Mouse (Mus musculus): Measurements from ENCODE around the gene Chmp1a. TPM values are rescaled to one million over a fixed set of nuclear protein-coding genes. Genes with fewer than 3 reads are reported as not detected.

Gene Chmp1a
- polyA plus RNA-seq, 1 experiment from 2014 or later: 182 TPM

Other genes starting within 250 kb of the Chmp1a start
- 36.5 and 59.9 TPM in 2 replicates for gene Ankrd11, start 170.5 kb downstream of the Chmp1a start, polyA plus RNA-seq (2015; fragmentation: Nextera tagmentation; extraction: Ambion mirVana)
- gene Spg7, start 149.8 kb downstream of the Chmp1a start, polyA plus RNA-seq (2015; fragmentation: Nextera tagmentation; extraction: Ambion mirVana): 45.8 and 47.6 TPM in 2 replicates
- 659 and 826 TPM in 2 replicates for gene Rpl13, start 110.4 kb downstream of the Chmp1a start, polyA plus RNA-seq (2015; fragmentation: Nextera tagmentation; extraction: Ambion mirVana)
- 3.7 and 4.7 TPM in 2 replicates for gene Cpne7, start 95.4 kb downstream of the Chmp1a start, polyA plus RNA-seq (2015; fragmentation: Nextera tagmentation; extraction: Ambion mirVana)
- 2.2 and 3.4 TPM in 2 replicates for gene Sult5a1, start 54.4 kb downstream of the Chmp1a start, polyA plus RNA-seq (2015; fragmentation: Nextera tagmentation; extraction: Ambion mirVana)
- gene Dpep1, start 26.5 kb downstream of the Chmp1a start, polyA plus RNA-seq (2015; fragmentation: Nextera tagmentation; extraction: Ambion mirVana): 0.41 and 1.1 TPM in 2 replicates
- gene Spata33, start 69 bp upstream of the Chmp1a start, polyA plus RNA-seq (2015; fragmentation: Nextera tagmentation; extraction: Ambion mirVana): 6.5 and 6.6 TPM in 2 replicates
- gene Cdk10, start 12.1 kb upstream of the Chmp1a start, polyA plus RNA-seq (2015; fragmentation: Nextera tagmentation; extraction: Ambion mirVana): 42.3 and 44.2 TPM in 2 replicates
- gene Spata2l, start 23.5 kb upstream of the Chmp1a start, polyA plus RNA-seq (2015; fragmentation: Nextera tagmentation; extraction: Ambion mirVana): 11.3 and 12.8 TPM in 2 replicates
- gene Zfp276, start 41.4 kb upstream of the Chmp1a start, polyA plus RNA-seq (2015; fragmentation: Nextera tagmentation; extraction: Ambion mirVana): 21.6 and 21.7 TPM in 2 replicates
- gene Vps9d1, start 41.6 kb upstream of the Chmp1a start, polyA plus RNA-seq (2015; fragmentation: Nextera tagmentation; extraction: Ambion mirVana): 55.6 and 61.5 TPM in 2 replicates
- gene Fanca, start 105.8 kb upstream of the Chmp1a start, polyA plus RNA-seq (2015; fragmentation: Nextera tagmentation; extraction: Ambion mirVana): 6.1 and 9.8 TPM in 2 replicates
- gene Spire2, start 120.0 kb upstream of the Chmp1a start, polyA plus RNA-seq (2015; fragmentation: Nextera tagmentation; extraction: Ambion mirVana): 37.9 and 44.0 TPM in 2 replicates
- 368 and 390 TPM in 2 replicates for gene Tcf25, start 161.0 kb upstream of the Chmp1a start, polyA plus RNA-seq (2015; fragmentation: Nextera tagmentation; extraction: Ambion mirVana)
- 0.20 and 0.22 TPM in 2 replicates for gene Mc1r, start 194.3 kb upstream of the Chmp1a start, polyA plus RNA-seq (2015; fragmentation: Nextera tagmentation; extraction: Ambion mirVana)
- 1,289 and 1,555 TPM in 2 replicates for gene Tubb3, start 198.7 kb upstream of the Chmp1a start, polyA plus RNA-seq (2015; fragmentation: Nextera tagmentation; extraction: Ambion mirVana)
- gene Def8, start 210.8 kb upstream of the Chmp1a start, polyA plus RNA-seq (2015; fragmentation: Nextera tagmentation; extraction: Ambion mirVana): 46.8 and 52.3 TPM in 2 replicates

All from neural tube, embryonic 15.5 days (tissue).